Comparison of ENCODE assay signal across 8 mouse cellular contexts in genomic region chr5:91464876-91465508, GRCm38 (mm10). TPM values are rescaled to one million over a fixed set of nuclear protein-coding genes. Genes with fewer than 3 reads are reported as not detected.
DNase-seq lines count a peak whose midpoint lies in the region; ATAC-seq and TF ChIP-seq lines count a peak whose summit lies in the region.

No protein-coding gene starts in this region.

- peak; percentile 89 for ATAC-seq in hindbrain, embryonic 14.5 days (ENCODE audit: low FRiP score)
- ATAC-seq in midbrain, postnatal 0 days (ENCODE audit: low FRiP score), result peak; percentile 76

- peak; percentile 99 for TF ChIP-seq RAD21 in MEL (IDR thresholded peaks at IDR 0.05; ENCODE audit: low read depth, low read length)

- WGBS in hindbrain, embryonic 14.5 days, result 51% methylated on average over 4 of the region's 4 CpGs
- WGBS in midbrain, postnatal 0 days, result 45% methylated on average over 4 of the region's 4 CpGs

- DNase-seq in gastrocnemius, adult 18-20 months (ENCODE audit: low spot score), result peak; percentile 9
- no peak for DNase-seq in gastrocnemius, adult 8-10 months (ENCODE audit: low spot score in 2 of 2)
- peak; percentile 76 for DNase-seq in MEL (ENCODE audit: low read depth, low spot score)
- peak; percentile 34 for DNase-seq in embryo, embryonic 11.5 days (ENCODE audit: low read depth, low spot score)
- DNase-seq in hindbrain, embryonic 14.5 days (ENCODE audit: low spot score), result peak; percentile 78
- peak; percentile 26 to 48 for DNase-seq in left cerebral cortex, postnatal 10 days (ENCODE audit: extremely low spot score in 1 of 2, low spot score in 2 of 2)
- peak; percentile 76 for DNase-seq in midbrain, postnatal 0 days (ENCODE audit: low spot score)
- peak; percentile 2 to 6 for DNase-seq in thymus, postnatal 36 days

- no peak for TF ChIP-seq POLR2A in MEL (IDR thresholded peaks at IDR 0.05; ENCODE audit: control insufficient read depth in 1 of 2, insufficient read depth in 1 of 2, low read depth in 1 of 2, low read length in 2 of 2, poor library complexity in 1 of 2)

- H3K36me3 ChIP-seq in MEL (ENCODE audit: control insufficient read depth in 1 of 2, insufficient read depth in 2 of 2, low read length in 2 of 2), result no peaks in the 10 kb centered on the region
- no peaks in the 10 kb centered on the region for H3K36me3 ChIP-seq in hindbrain, embryonic 14.5 days (replicated peaks; ENCODE audit: control insufficient read depth, insufficient read depth)
- H3K36me3 ChIP-seq in midbrain, postnatal 0 days (ENCODE audit: insufficient read depth, low read length), result no peaks in the 10 kb centered on the region

- H3K9me3 ChIP-seq in MEL (replicated peaks; ENCODE audit: insufficient read depth, low read length), result no peaks in the 10 kb centered on the region
- no peaks in the 10 kb centered on the region for H3K9me3 ChIP-seq in hindbrain, embryonic 14.5 days (ENCODE audit: control insufficient read depth, low read length)
- H3K9me3 ChIP-seq in midbrain, postnatal 0 days (ENCODE audit: low read length), result no peaks in the 10 kb centered on the region

- TF ChIP-seq CTCF in MEL (IDR thresholded peaks at IDR 0.05 in 2 of 3, conservative IDR thresholded peaks at IDR 0.05 in 1 of 3; ENCODE audit: control insufficient read depth in 1 of 3, insufficient read depth in 1 of 3, low read depth in 2 of 3, low read length in 3 of 3, poor library complexity in 1 of 3, severe bottlenecking in 1 of 3), result peak; percentile 66 to 95 (median 77)
- peak; percentile 91 for TF ChIP-seq CTCF in midbrain, postnatal 0 days (IDR thresholded peaks at IDR 0.05)

- H3K4me2 ChIP-seq in hindbrain, embryonic 14.5 days (replicated peaks), result no peak overlapping the region
- H3K4me2 ChIP-seq in midbrain, postnatal 0 days (ENCODE audit: low read depth, low read length, poor library complexity, severe bottlenecking), result no peak overlapping the region

- no peaks in the 10 kb centered on the region for H3K4me1 ChIP-seq in MEL (ENCODE audit: control insufficient read depth in 1 of 2, insufficient read depth in 2 of 2, low read length in 2 of 2)
- H3K4me1 ChIP-seq in hindbrain, embryonic 14.5 days (replicated peaks; ENCODE audit: control insufficient read depth, insufficient read depth, low read length), result no peaks in the 10 kb centered on the region
- H3K4me1 ChIP-seq in midbrain, postnatal 0 days (ENCODE audit: insufficient read depth, low read length), result no peaks in the 10 kb centered on the region

- H3K27ac ChIP-seq in MEL (ENCODE audit: control insufficient read depth, low read depth, low read length), result no peak overlapping the region
- H3K27ac ChIP-seq in hindbrain, embryonic 14.5 days, result no peak overlapping the region
- no peak overlapping the region for H3K27ac ChIP-seq in midbrain, postnatal 0 days (ENCODE audit: low read depth, low read length)

- no peaks in the 10 kb centered on the region for H3K79me2 ChIP-seq in MEL (ENCODE audit: control insufficient read depth, insufficient read depth, low read length, poor library complexity)

- H3K4me3 ChIP-seq in MEL (ENCODE audit: control insufficient read depth in 1 of 2, insufficient read depth in 1 of 2, low read depth in 2 of 2, low read length in 2 of 2), result no peak overlapping the region
- no peak overlapping the region for H3K4me3 ChIP-seq in hindbrain, embryonic 14.5 days (replicated peaks; ENCODE audit: low read length)
- no peak overlapping the region for H3K4me3 ChIP-seq in midbrain, postnatal 0 days (ENCODE audit: low read depth, low read length)

- TF ChIP-seq EP300 in MEL (IDR thresholded peaks at IDR 0.05; ENCODE audit: low read depth in 1 of 2, low read length in 2 of 2), result no peak

- intact Hi-C loops in left cerebral cortex, postnatal 10 days (cut with DNase I), result no loop called here

- H3K9ac ChIP-seq in MEL (ENCODE audit: control insufficient read depth, low read depth, low read length, poor library complexity, severe bottlenecking), result 0 out of 2 replicates have a peak overlapping the region, but pooled peaks have one; percentile 21
- no peak overlapping the region for H3K9ac ChIP-seq in hindbrain, embryonic 14.5 days
- H3K9ac ChIP-seq in midbrain, postnatal 0 days (replicated peaks; ENCODE audit: low read length, poor library complexity, severe bottlenecking), result no peak overlapping the region

- H3K27me3 ChIP-seq in MEL (ENCODE audit: control insufficient read depth in 1 of 2, insufficient read depth in 2 of 2, low read length in 2 of 2), result no peaks in the 10 kb centered on the region
- H3K27me3 ChIP-seq in hindbrain, embryonic 14.5 days (ENCODE audit: control insufficient read depth, insufficient read depth, low read length), result no peaks in the 10 kb centered on the region
- H3K27me3 ChIP-seq in midbrain, postnatal 0 days (ENCODE audit: insufficient read depth, low read length), result no peaks in the 10 kb centered on the region

TF ChIP-seq in MEL, 35 proteins besides CTCF, POLR2A, EP300 and RAD21:
- TF ChIP-seq MAZ (IDR thresholded peaks at IDR 0.05; ENCODE audit: low read depth, low read length), result no peak
- peak; percentile 99 for TF ChIP-seq ZC3H11A (IDR thresholded peaks at IDR 0.05; ENCODE audit: low read depth, low read length)
- TF ChIP-seq MYC (IDR thresholded peaks at IDR 0.05; ENCODE audit: low read depth, low read length), result 0 out of 2 replicates have a peak, but pooled peaks have one; percentile 50
- TF ChIP-seq GATA1 (IDR thresholded peaks at IDR 0.05; ENCODE audit: low read depth, low read length), result no peak
- peak; percentile 99 for TF ChIP-seq SMC3 (IDR thresholded peaks at IDR 0.05; ENCODE audit: low read depth, low read length)

RNA-seq across cellular contexts. Expression of gene Parm1, which starts 52.4 kb away (rescaled TPM):
- total RNA-seq in gastrocnemius, adult 18-20 months (2021), result 10 to 100 TPM; 18.2 to 21.7 TPM
- total RNA-seq in gastrocnemius, adult 8-10 months (2022), result 10 to 100 TPM; 18.4 to 26.4 (median 23.3) TPM
- 18.5 and 19.1 TPM in 2 replicates for total RNA-seq in MEL (2012; rRNA removed)
- 10 to 100 TPM; 41.0 to 76.1 TPM for polyA plus RNA-seq in MEL (2012; ENCODE audit: insufficient read depth in 1 of 2, insufficient read length in 2 of 2, low read depth in 1 of 2, low replicate concordance in 2 of 2, missing spikeins in 1 of 2)
- polyA plus RNA-seq in hindbrain, embryonic 14.5 days (2014; fragmentation: Nextera tagmentation; extraction: Ambion mirVana), result 5.5 and 6.6 TPM in 2 replicates
- total RNA-seq in left cerebral cortex, postnatal 10 days (2021), result 10 to 100 TPM; 29.6 to 33.1 TPM
- total RNA-seq in midbrain, postnatal 0 days (2014; rRNA removed), result 11.8 and 13.1 TPM in 2 replicates
- 8.8 and 8.9 TPM in 2 replicates for polyA plus RNA-seq in midbrain, postnatal 0 days (2015; fragmentation: Nextera tagmentation; extraction: Ambion mirVana)

Comparison
In these comparisons a context has a peak if more than half of its experiments do, and no peak if none do; other contexts are left out.
1. DNase-seq: peak in gastrocnemius, adult 18-20 months (single experiment), MEL (single experiment), embryo, embryonic 11.5 days (single experiment), hindbrain, embryonic 14.5 days (single experiment), left cerebral cortex, postnatal 10 days (2 of 2), midbrain, postnatal 0 days (single experiment) and thymus, postnatal 36 days (2 of 2); none in gastrocnemius, adult 8-10 months (0 of 2).